Mouse (Mus musculus): ENCODE data around the gene U2af2. TPM values are rescaled to one million over a fixed set of nuclear protein-coding genes. Genes with fewer than 3 reads are reported as not detected.

U2af2 gene
- total and polyA plus RNA-seq, 2 experiments = 30.4 to 90.4 TPM

GRCm38 (mm10) chr7:5038940-5039339, 23.0 kb upstream of the U2af2 start:
- Histone ChIP-seq H3K4me3 (ENCODE audit: insufficient read depth, low read depth, low read length) (no peak overlapping the region; the same call in none of the 2 replicates), H3K27ac (replicated peaks; ENCODE audit: insufficient read depth, low read depth, low read length) (no peak overlapping the region), H3K9ac (ENCODE audit: low read depth, low read length) (no peak overlapping the region), H3K36me3 (ENCODE audit: control insufficient read depth, insufficient read depth, low read length) (no peaks in the 10 kb centered on the region), H3K4me1 (ENCODE audit: control insufficient read depth, insufficient read depth, low read length) (peaks cover 2% of the 10 kb centered on the region), H3K27me3 (ENCODE audit: control insufficient read depth, insufficient read depth, low read length) (no peaks in the 10 kb centered on the region), H3K79me2 (ENCODE audit: control insufficient read depth, insufficient read depth, low read length) (no peaks in the 10 kb centered on the region)
- no peak for DNase-seq (ENCODE audit: extremely low read depth, low read depth, low spot score)
- 28% methylated on average over 5 of the region's 5 CpGs for WGBS
- TF ChIP-seq CTCF (IDR thresholded peaks at IDR 0.05; ENCODE audit: low read depth, low read length) = no peak
- no peak for TF ChIP-seq POLR2A (IDR thresholded peaks at IDR 0.05; ENCODE audit: extremely low read depth, insufficient read depth, low read length)

GRCm38 (mm10) chr7:5044981-5045380, 17.0 kb upstream of the U2af2 start:
- no peak for DNase-seq (ENCODE audit: extremely low read depth, low read depth, low spot score)
- Histone ChIP-seq H3K4me1 (ENCODE audit: control insufficient read depth, insufficient read depth, low read length) (no peaks in the 10 kb centered on the region), H3K4me3 (ENCODE audit: insufficient read depth, low read depth, low read length) (no peak overlapping the region), H3K9ac (ENCODE audit: low read depth, low read length) (no peak overlapping the region), H3K36me3 (ENCODE audit: control insufficient read depth, insufficient read depth, low read length) (no peaks in the 10 kb centered on the region), H3K27me3 (ENCODE audit: control insufficient read depth, insufficient read depth, low read length) (no peaks in the 10 kb centered on the region), H3K79me2 (ENCODE audit: control insufficient read depth, insufficient read depth, low read length) (no peaks in the 10 kb centered on the region), H3K27ac (replicated peaks; ENCODE audit: insufficient read depth, low read depth, low read length) (no peak overlapping the region)
- WGBS = 70% methylated on average over 2 of the region's 2 CpGs
- TF ChIP-seq POLR2A (IDR thresholded peaks at IDR 0.05; ENCODE audit: extremely low read depth, insufficient read depth, low read length) (no peak), CTCF (IDR thresholded peaks at IDR 0.05; ENCODE audit: low read depth, low read length) (no peak)

GRCm38 (mm10) chr7:5046112-5046511, 15.8 kb upstream of the U2af2 start:
- Histone ChIP-seq H3K4me3 (ENCODE audit: insufficient read depth, low read depth, low read length) (no peak overlapping the region), H3K9ac (ENCODE audit: low read depth, low read length) (no peak overlapping the region), H3K79me2 (ENCODE audit: control insufficient read depth, insufficient read depth, low read length) (no peaks in the 10 kb centered on the region), H3K27ac (replicated peaks; ENCODE audit: insufficient read depth, low read depth, low read length) (no peak overlapping the region), H3K36me3 (ENCODE audit: control insufficient read depth, insufficient read depth, low read length) (no peaks in the 10 kb centered on the region), H3K4me1 (ENCODE audit: control insufficient read depth, insufficient read depth, low read length) (no peaks in the 10 kb centered on the region), H3K27me3 (ENCODE audit: control insufficient read depth, insufficient read depth, low read length) (no peaks in the 10 kb centered on the region)
- no peak for DNase-seq (ENCODE audit: extremely low read depth, low read depth, low spot score)
- TF ChIP-seq POLR2A (IDR thresholded peaks at IDR 0.05; ENCODE audit: extremely low read depth, insufficient read depth, low read length) = no peak
- no peak for TF ChIP-seq CTCF (IDR thresholded peaks at IDR 0.05; ENCODE audit: low read depth, low read length)
- WGBS = 76% methylated on average over 2 of the region's 2 CpGs

GRCm38 (mm10) chr7:5047313-5047712, 14.6 kb upstream of the U2af2 start:
- no peaks in the 10 kb centered on the region for H3K36me3 ChIP-seq (ENCODE audit: control insufficient read depth, insufficient read depth, low read length)
- H3K27ac ChIP-seq (replicated peaks; ENCODE audit: insufficient read depth, low read depth, low read length) = no peak overlapping the region
- H3K4me1 ChIP-seq (ENCODE audit: control insufficient read depth, insufficient read depth, low read length) = peaks cover 3% of the 10 kb centered on the region
- WGBS = 7% methylated on average over 2 of the region's 2 CpGs
- H3K79me2 ChIP-seq (ENCODE audit: control insufficient read depth, insufficient read depth, low read length) = no peaks in the 10 kb centered on the region
- H3K9ac ChIP-seq (ENCODE audit: low read depth, low read length) = no peak overlapping the region
- DNase-seq (ENCODE audit: extremely low read depth, low read depth, low spot score) = peak; percentile 47
- H3K4me3 ChIP-seq (ENCODE audit: insufficient read depth, low read depth, low read length) = no peak overlapping the region
- H3K27me3 ChIP-seq (ENCODE audit: control insufficient read depth, insufficient read depth, low read length) = no peaks in the 10 kb centered on the region
- peak; percentile 31; the same call in 1 of the 2 replicates for TF ChIP-seq CTCF (IDR thresholded peaks at IDR 0.05; ENCODE audit: low read depth, low read length)
- no peak for TF ChIP-seq POLR2A (IDR thresholded peaks at IDR 0.05; ENCODE audit: extremely low read depth, insufficient read depth, low read length)

GRCm38 (mm10) chr7:5051193-5052192, 10.4 kb upstream of the U2af2 start, which contains the start of gene Zfp580:
Gene Zfp580, plus strand, starts transcription at chr7:5051538.
- peaks cover 17% of the 10 kb centered on the region for H3K27me3 ChIP-seq (ENCODE audit: control insufficient read depth, insufficient read depth, low read length)
- TF ChIP-seq POLR2A (IDR thresholded peaks at IDR 0.05; ENCODE audit: extremely low read depth, insufficient read depth, low read length) = no peak
- no peak for TF ChIP-seq CTCF (IDR thresholded peaks at IDR 0.05; ENCODE audit: low read depth, low read length)
- H3K27ac ChIP-seq (replicated peaks; ENCODE audit: insufficient read depth, low read depth, low read length) = no peak within 1 kb of the TSS
- peak within 1 kb of the TSS; percentile 80 for H3K9ac ChIP-seq (ENCODE audit: low read depth, low read length)
- peaks cover 3% of the 10 kb centered on the region for H3K4me1 ChIP-seq (ENCODE audit: control insufficient read depth, insufficient read depth, low read length)
- DNase-seq (ENCODE audit: extremely low read depth, low read depth, low spot score) = peak; percentile 44
- no peaks in the 10 kb centered on the region for H3K36me3 ChIP-seq (ENCODE audit: control insufficient read depth, insufficient read depth, low read length)
- 2% methylated on average over 65 of the region's 65 CpGs for WGBS
- H3K79me2 ChIP-seq (ENCODE audit: control insufficient read depth, insufficient read depth, low read length) = no peaks in the 10 kb centered on the region
- peak within 1 kb of the TSS; percentile 72 for H3K4me3 ChIP-seq (ENCODE audit: insufficient read depth, low read depth, low read length)

GRCm38 (mm10) chr7:5052438-5052837, 9.5 kb upstream of the U2af2 start:
- Histone ChIP-seq H3K79me2 (ENCODE audit: control insufficient read depth, insufficient read depth, low read length) (no peaks in the 10 kb centered on the region), H3K4me1 (ENCODE audit: control insufficient read depth, insufficient read depth, low read length) (peaks cover 3% of the 10 kb centered on the region), H3K36me3 (ENCODE audit: control insufficient read depth, insufficient read depth, low read length) (no peaks in the 10 kb centered on the region), H3K27me3 (ENCODE audit: control insufficient read depth, insufficient read depth, low read length) (peaks cover 22% of the 10 kb centered on the region), H3K4me3 (ENCODE audit: insufficient read depth, low read depth, low read length) (no peak overlapping the region), H3K9ac (ENCODE audit: low read depth, low read length) (no peak overlapping the region), H3K27ac (replicated peaks; ENCODE audit: insufficient read depth, low read depth, low read length) (no peak overlapping the region)
- no peak for DNase-seq (ENCODE audit: extremely low read depth, low read depth, low spot score)
- TF ChIP-seq CTCF (IDR thresholded peaks at IDR 0.05; ENCODE audit: low read depth, low read length) = no peak
- TF ChIP-seq POLR2A (IDR thresholded peaks at IDR 0.05; ENCODE audit: extremely low read depth, insufficient read depth, low read length) = no peak
- WGBS = 11% methylated on average over 12 of the region's 12 CpGs
